Mouse (Mus musculus): Measurements from ENCODE around the gene Slc6a12.

Slc6a12 gene

GRCm38 (mm10) chr6:121405311-121405710 is 62.4 kb downstream of the Slc6a12 start:
- in situ Hi-C loops (cut with MboI, MseI), result no loop called here

- in situ Hi-C loops (cut with MboI, MseI), result no loop called here
Measured at GRCm38 (mm10) chr6:121407571-121408011, 64.7 kb downstream of the Slc6a12 start.

- in situ Hi-C loops (cut with MboI, MseI), result no loop called here
Measured at GRCm38 (mm10) chr6:121412558-121413297, 69.9 kb downstream of the Slc6a12 start.

Data from regulatory T cell (primary cell).